Mouse (Mus musculus): Measurements from ENCODE around the gene Timm17a.

The Timm17a gene

DNA sequence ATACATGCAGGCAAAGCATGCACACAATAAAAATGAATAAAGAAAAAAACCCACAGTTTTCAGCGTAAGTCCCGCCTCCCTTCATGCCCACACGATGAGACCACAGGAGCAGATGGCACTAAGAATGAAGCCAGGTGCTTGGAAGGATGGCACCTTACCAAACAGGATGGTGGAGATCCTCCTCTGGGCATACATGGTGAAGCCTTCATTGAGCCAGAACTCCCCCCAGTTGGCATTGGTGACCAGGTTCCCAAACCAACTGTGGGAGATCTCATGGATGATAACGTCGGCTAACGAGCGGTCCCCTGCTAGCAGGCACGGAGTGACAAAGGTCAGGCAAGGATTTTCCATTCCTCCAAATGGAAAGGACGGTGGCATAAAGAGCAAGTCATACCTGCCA is 42.2 kb downstream of the Timm17a start:
- no peak for DNase-seq

DNA sequence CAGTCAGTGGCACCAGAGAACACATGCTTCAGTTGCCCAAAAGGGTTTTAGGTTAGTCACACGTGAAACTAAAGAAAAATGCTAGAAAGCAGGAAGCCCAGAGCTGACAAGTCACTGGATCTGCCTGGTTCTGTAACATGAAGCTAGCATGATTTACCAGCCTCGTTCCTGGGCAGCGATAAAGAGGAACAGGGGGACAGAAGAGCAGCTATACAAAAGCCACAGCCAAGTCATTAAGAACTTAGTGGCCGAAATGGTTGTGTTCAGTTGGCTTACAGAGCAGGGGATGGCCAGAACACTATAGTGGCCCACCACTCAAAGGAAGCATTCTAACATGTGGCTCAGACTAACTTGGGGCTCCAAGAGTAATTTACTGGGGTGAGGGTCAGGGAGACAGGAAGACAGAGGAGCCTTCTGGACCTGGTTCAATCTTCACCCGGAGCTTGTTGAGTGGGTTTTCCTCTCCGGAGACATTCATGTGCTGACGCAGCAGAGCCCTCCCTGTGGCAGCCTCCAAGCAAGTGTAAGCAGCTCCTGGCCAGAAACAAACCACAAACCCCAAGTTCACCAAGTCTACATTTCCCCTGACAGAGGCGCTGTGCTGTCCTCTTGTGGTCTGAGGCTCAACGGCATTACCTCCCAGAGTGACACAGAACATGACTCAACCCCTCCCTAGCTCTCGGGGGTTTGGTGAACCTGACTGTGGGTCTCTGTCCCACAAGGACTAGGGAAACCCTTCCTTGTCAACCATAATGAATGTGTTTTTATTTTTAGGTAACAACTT is 45.7 kb downstream of the Timm17a start:
- no peak for DNase-seq

DNA sequence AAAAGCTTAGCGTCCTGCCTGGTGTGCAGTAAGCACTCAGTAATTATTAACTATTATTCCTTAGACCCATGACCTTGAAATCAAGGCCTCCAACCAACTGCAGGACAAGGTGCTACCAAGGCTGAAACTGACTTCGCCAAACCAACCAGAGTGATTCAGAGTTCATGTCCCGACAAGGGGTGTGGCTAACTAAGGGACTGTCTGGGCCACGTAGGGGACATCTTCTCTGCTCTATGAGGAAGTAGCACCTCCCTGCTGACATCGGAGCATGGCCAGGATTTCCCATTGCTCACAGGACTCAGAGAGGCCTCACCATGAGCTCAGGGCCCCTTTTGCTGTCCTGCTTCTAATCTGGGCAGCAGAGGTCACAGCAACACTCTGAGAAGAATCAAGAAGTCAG is 47.7 kb downstream of the Timm17a start:
- DNase-seq, result no peak

DNA sequence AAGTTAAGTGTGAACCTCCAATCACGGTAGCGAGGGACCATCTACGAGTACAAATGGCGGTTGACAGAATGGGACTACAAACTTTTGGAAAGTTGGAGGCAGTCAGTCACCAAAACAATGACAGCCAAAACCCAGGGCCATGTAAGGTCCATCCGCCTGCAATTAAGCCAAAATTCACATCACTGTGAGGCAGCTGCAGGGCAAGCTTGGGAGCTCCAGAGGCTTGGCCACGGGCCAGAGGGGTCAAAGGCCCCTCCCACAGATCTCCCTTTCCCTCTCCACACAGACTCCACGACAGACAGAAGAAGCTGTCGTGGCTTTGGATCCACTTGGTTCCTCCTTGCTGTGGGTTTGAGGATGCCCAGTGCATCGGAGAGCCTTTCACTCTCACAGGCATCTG is 50.3 kb downstream of the Timm17a start:
- no peak for DNase-seq

DNA sequence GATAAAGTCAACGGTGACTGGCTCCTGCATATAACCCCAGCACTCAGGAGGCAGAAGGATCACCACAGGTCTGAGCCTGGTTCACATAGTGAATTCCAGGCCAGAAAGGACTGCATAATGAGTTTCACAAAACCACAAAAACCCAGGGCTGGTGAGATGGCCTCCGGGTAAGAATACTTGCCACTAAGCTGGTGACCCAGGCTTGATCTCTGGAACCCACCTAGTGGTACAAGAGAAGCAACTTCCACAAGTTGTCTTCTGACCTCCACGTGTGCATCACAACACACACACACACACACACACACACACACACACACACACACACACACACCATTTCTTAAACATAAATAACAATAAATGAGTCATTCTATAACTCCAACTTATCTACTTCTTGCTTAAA is 51.2 kb downstream of the Timm17a start:
- DNase-seq, result no peak

DNA sequence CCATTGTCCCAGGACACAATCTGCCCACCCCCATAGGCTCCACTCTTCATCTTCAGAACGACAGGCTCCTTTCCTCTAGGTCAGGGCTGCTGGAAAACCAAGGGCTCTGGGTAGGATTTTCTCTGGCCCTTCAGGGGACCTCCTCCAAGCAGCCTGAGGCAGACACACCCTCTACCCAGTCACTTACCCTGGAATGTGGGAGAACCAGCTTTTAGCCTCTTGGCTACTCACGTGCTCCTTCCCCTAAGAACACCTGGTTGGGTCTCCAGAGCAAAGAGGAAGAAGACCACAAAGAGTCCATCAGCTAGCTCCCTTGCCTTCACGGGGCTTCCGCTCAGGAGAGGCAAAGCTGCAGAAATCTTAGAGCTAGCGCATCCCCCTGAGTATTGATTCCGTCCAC is 52.6 kb downstream of the Timm17a start:
- DNase-seq, result no peak

DNA sequence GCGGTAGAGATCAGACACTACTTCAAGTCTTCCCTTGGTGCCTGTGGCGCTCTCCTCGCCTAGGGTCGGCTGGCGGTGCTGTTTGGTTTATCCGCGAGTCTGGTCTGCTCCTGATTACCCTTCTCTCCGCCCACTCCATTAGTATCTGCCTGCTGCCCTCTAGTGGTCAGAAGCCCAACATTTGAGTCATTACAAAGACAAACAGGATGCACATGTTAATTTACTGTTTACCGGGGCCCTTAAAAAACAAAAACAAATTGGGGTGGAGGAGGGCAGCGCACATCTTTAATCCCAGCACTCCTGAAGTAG is 54.5 kb downstream of the Timm17a start:
- peak; percentile 94 for DNase-seq

DNA sequence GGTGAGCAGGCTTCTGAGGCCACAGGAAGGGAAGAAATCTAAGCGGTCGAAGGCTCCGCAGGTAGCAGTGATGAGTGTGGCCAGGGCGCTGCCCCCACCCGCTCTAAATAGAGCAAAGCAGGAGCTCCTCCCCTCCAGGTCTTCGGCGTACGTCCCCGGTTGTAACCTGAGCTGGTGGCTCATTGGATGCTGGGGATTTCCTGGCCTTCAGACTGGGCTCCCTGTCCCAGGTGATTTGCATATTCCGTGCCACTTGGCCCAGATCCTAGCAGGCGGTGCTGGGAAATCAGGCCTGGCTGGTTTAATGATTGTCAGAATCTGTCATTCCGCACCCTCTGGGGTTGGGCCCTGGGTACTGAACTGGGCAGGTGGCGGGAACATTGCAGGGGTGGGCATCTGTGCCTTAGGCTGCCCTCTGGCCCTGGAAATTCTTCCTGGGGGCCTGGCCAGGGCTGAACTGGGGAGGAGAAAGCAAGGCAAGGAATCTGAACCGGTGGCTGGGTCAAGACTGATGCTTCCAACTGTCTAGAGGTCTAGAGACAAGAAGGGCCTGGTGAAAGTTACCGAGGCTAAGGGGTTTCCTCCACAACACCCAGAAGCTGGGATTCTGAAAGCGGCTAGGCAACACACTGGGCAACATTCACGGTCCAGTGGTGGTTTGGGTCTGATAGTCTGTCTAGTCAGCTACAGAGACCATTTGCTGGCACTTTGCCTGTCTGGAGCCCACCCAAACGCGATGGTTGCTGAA is 55.0 kb downstream of the Timm17a start, which contains the start of gene Elf3:
TSS of gene Elf3 (minus strand) at position 189 of the 748 bp plus-strand sequence.
- DNase-seq, result peak; percentile 82

DNA sequence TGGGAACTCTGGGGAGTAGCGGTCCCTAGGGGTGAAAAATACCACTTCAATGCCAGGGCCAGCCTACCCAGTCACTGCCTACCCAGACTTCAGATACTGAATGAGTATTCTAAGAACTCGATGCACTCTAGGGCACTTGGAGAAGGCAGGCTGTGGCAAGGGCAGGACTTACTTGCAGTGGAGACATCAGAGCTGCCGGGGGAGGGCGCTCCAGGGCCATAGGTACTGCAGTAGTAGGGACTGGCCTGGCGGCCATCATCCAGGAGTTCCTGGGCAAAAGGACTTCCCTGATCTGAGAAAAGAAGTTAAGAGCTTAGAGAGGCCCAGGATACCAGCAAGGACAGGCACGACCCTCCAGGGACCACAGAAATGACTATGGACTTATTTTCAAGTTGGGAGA is 57.3 kb downstream of the Timm17a start:
- no peak for DNase-seq

DNA sequence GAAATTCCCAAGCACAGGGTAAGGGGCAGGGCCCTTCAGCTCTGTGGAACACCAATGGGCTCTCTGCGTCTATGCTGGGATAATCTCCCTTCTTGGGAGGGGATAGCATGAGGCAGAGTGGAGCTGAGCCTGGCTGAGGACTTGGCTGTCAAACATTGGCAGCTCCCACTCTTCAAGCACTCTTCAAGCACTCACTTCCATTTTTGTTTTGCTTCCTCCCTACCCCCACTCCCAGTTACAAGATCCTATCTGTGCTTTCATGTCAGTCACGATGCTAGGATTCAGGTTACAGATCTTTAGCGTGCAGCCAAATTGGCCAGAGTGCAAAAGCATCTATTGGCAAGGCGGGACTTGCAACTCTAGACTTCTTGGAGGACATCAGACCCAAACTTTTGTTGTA is 60.7 kb downstream of the Timm17a start:
- DNase-seq, result peak; percentile 17

DNA sequence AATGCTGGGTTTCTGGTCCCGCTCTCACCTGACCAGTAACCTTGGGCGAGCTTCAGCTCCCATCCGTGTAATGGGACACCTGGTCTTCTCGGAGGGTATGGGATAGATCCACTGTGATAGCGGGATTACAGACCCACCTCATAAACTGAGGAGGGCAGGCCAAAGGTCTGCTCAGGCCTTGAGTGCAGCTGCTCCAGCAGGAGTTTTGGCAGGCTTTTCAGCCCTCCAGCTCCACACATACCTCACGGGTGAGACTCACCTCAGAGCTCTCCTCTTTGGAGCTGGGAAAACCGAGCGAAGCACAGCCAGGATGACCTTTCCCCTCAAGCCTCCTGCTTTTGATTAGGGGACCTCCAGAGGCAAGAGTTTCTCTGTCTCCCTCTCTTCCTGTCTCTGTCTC is 62.2 kb downstream of the Timm17a start:
- no peak for DNase-seq

DNA sequence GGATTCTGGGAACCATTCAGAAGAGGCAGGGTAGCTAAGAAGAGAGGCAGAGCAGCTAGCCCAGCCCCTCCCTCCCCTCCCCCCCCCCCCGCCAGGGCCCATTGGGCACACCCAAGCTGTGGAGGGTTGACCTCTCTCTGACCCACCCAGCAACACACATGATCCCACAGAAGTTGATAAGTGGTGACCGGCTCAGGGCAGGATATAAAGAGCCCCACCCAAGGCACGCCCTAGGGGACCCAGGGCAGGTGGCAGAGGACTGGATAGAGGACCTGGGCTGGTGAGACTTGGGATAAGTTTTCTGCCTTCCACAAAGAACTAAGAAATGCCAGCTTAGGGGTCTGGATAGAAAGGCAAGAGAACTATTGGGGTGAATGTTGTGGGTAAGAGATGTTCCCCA is 62.9 kb downstream of the Timm17a start:
- DNase-seq, result no peak

DNA sequence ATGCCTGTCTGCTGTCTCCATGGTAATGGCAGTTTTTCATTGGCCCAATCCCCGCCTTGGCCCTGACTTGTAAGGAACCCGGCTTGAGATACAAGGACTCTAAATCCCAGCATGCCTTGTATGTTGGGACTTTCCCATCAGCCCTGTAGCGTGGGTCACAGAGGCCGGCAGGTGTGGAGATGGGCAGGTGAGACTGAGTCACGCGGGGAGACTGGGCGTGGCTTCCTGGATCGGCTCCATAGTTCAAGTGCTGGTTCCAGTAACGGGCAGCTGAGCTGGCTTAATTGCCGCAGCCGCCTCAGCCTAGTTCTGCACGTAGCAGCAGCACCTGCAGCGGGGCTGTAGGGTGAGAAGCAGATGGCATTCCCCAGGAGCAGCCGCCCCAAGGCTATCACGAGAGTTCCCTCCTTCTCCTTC is 65.1 kb downstream of the Timm17a start:
- peak; percentile 43 for DNase-seq
